Mouse (Mus musculus): ENCODE results near the gene Oxct2b. TPM values are rescaled to one million over a fixed set of nuclear protein-coding genes. Genes with fewer than 3 reads are reported as not detected.
"Not testable (repeated sequence)": the region's sequence is repeated elsewhere in the genome, so short reads cannot be mapped to it uniquely, and the experiment has no call there.

Gene Oxct2b
- total RNA-seq, 2 experiments from 2014 or later: not detected

GRCm38 (mm10) chr4:123137551-123137950 is 21.5 kb downstream of the Oxct2b start:
- no peak for TF ChIP-seq CTCF (IDR thresholded peaks at IDR 0.05)
- no peak for DNase-seq
- intact Hi-C loops (cut with DNase I): no loop called here
- H3K27ac ChIP-seq: no peak overlapping the region
- no peak overlapping the region for H3K4me3 ChIP-seq

GRCm38 (mm10) chr4:123139513-123140154 is 23.6 kb downstream of the Oxct2b start, which contains the start of gene Ppie:
Ppie (minus strand) TSS chr4:123139951.
- intact Hi-C loops (cut with DNase I): no loop called here
- Histone ChIP-seq H3K27ac (peak within 1 kb of the TSS; percentile 90), H3K4me3 (peak within 1 kb of the TSS; percentile 84)
- no peak; the same call in 1 of the 2 replicates for TF ChIP-seq CTCF (IDR thresholded peaks at IDR 0.05)
- peak; percentile 89 for DNase-seq

GRCm38 (mm10) chr4:123147446-123148150 is 31.5 kb downstream of the Oxct2b start:
- Histone ChIP-seq H3K4me3 (no peak overlapping the region), H3K27ac (no peak overlapping the region)
- DNase-seq: no peak
- no peak for TF ChIP-seq CTCF (IDR thresholded peaks at IDR 0.05)
- intact Hi-C loops (cut with DNase I): no loop called here

GRCm38 (mm10) chr4:123152003-123152402 is 35.9 kb downstream of the Oxct2b start:
- no peak for TF ChIP-seq CTCF (IDR thresholded peaks at IDR 0.05)
- DNase-seq: no peak
- no peak overlapping the region for H3K27ac ChIP-seq
- H3K4me3 ChIP-seq: no peak overlapping the region
- intact Hi-C loops (cut with DNase I): loop anchor here (10.0 kb wide), 1 partner anchor 103 kb away; no protein-coding TSS in a partner anchor

GRCm38 (mm10) chr4:123152976-123153375 is 36.9 kb downstream of the Oxct2b start:
- intact Hi-C loops (cut with DNase I): loop anchor here (10.0 kb wide), 1 partner anchor 102 kb away; no protein-coding TSS in a partner anchor
- no peak for TF ChIP-seq CTCF (IDR thresholded peaks at IDR 0.05)
- Histone ChIP-seq H3K27ac (no peak overlapping the region), H3K4me3 (no peak overlapping the region)
- no peak for DNase-seq

GRCm38 (mm10) chr4:123155004-123155403 is 38.9 kb downstream of the Oxct2b start:
- no peak for DNase-seq
- peak; percentile 74 for TF ChIP-seq CTCF (IDR thresholded peaks at IDR 0.05)
- no peak overlapping the region for H3K4me3 ChIP-seq
- no peak overlapping the region for H3K27ac ChIP-seq
- intact Hi-C loops (cut with DNase I): loop anchor here (10.0 kb wide), 1 partner anchor 100 kb away; no protein-coding TSS in a partner anchor

GRCm38 (mm10) chr4:123155427-123155826 is 39.4 kb downstream of the Oxct2b start:
- TF ChIP-seq CTCF (IDR thresholded peaks at IDR 0.05): no peak
- intact Hi-C loops (cut with DNase I): loop anchor here (10.0 kb wide), 1 partner anchor 99 kb away; no protein-coding TSS in a partner anchor
- DNase-seq: no peak
- Histone ChIP-seq H3K27ac (no peak overlapping the region), H3K4me3 (no peak overlapping the region)

GRCm38 (mm10) chr4:123155840-123156239 is 39.8 kb downstream of the Oxct2b start:
- intact Hi-C loops (cut with DNase I): loop anchor here (1.0 to 10.0 kb wide), 2 partner anchors 44 to 99 kb away; no protein-coding TSS in a partner anchor
- H3K4me3 ChIP-seq: no peak overlapping the region
- no peak for TF ChIP-seq CTCF (IDR thresholded peaks at IDR 0.05)
- H3K27ac ChIP-seq: no peak overlapping the region
- no peak for DNase-seq

GRCm38 (mm10) chr4:123160571-123160970 is 44.5 kb downstream of the Oxct2b start:
- Histone ChIP-seq H3K4me3 (no peak overlapping the region), H3K27ac (no peak overlapping the region)
- intact Hi-C loops (cut with DNase I): no loop called here
- DNase-seq: no peak
- TF ChIP-seq CTCF (IDR thresholded peaks at IDR 0.05): no peak

GRCm38 (mm10) chr4:123161251-123161650 is 45.2 kb downstream of the Oxct2b start:
- H3K27ac ChIP-seq; H3K4me3 ChIP-seq; intact Hi-C loops (cut with DNase I): not testable (repeated sequence)

GRCm38 (mm10) chr4:123162305-123162917 is 46.3 kb downstream of the Oxct2b start:
- intact Hi-C loops (cut with DNase I): no loop called here
- DNase-seq: no peak
- H3K27ac ChIP-seq: no peak overlapping the region
- no peak for TF ChIP-seq CTCF (IDR thresholded peaks at IDR 0.05)
- H3K4me3 ChIP-seq: no peak overlapping the region

More at GRCm38 (mm10) chr4:123161251-123161650, 45.2 kb downstream of the Oxct2b start:
- not testable (repeated sequence) for DNase-seq

GRCm38 (mm10) chr4:123164157-123164556 is 48.1 kb downstream of the Oxct2b start:
- Histone ChIP-seq H3K4me3 (no peak overlapping the region), H3K27ac (no peak overlapping the region)
- no peak for DNase-seq
- intact Hi-C loops (cut with DNase I): no loop called here
- no peak for TF ChIP-seq CTCF (IDR thresholded peaks at IDR 0.05)

Other genes with a start within 250 kb of the Oxct2b start
- 10 to 100 TPM; 17.4 to 25.5 TPM for gene Cap1, start 230.2 kb upstream of the Oxct2b start, total RNA-seq (2021)
- under 1 TPM in 1 of 2 experiments, not detected in 1; 0.10 TPM for gene Mfsd2a, start 155.1 kb upstream of the Oxct2b start, total RNA-seq (2021)
- under 1 TPM; 0.13 to 0.42 TPM for gene Mycl, start 120.6 kb upstream of the Oxct2b start, total RNA-seq (2021)
- 1 to 10 TPM; 6.0 to 7.2 TPM for gene Trit1, start 99.7 kb upstream of the Oxct2b start, total RNA-seq (2021)
- not detected for gene Bmp8b, start 11.1 kb upstream of the Oxct2b start, total RNA-seq (2021)
- gene Ppie, start 23.7 kb downstream of the Oxct2b start, total RNA-seq (2021): 10 to 100 TPM; 21.3 to 21.4 TPM
- under 1 TPM in 1 of 2 experiments, not detected in 1; 0.08 TPM for gene Hpcal4, start 67.0 kb downstream of the Oxct2b start, total RNA-seq (2021)
- 10 to 100 TPM; 38.8 to 53.4 TPM for gene Nt5c1a, start 85.2 kb downstream of the Oxct2b start, total RNA-seq (2021)
- gene Heyl, start 117.3 kb downstream of the Oxct2b start, total RNA-seq (2021): 1 to 10 TPM; 5.1 to 6.4 TPM
- 100 to 1,000 TPM; 325 to 341 TPM for gene Pabpc4, start 146.1 kb downstream of the Oxct2b start, total RNA-seq (2021)
- under 1 TPM in 1 of 2 experiments, not detected in 1; 0.33 TPM for gene Oxct2a, start 207.4 kb downstream of the Oxct2b start, total RNA-seq (2021)
- gene Bmp8a, start 227.0 kb downstream of the Oxct2b start, total RNA-seq (2021): 1 to 10 TPM in 1 of 2 experiments, under 1 TPM in 1; 0.98 to 2.6 TPM